Mouse (Mus musculus) cerebellum, adult 2 months (tissue): ENCODE data around the gene Rasl2-9.

Experiments
- CTCF ChIP-seq: fragments of 200-500 bp; IDR thresholded peaks from 2 replicates; pipeline ENCODE4 v1.5.1; 2011; ENCODE audit warnings: low read depth, mild to moderate bottlenecking, control low read depth, low read length, moderate library complexity, borderline replicate concordance; ENCODE audit not compliant: insufficient read depth
- POLR2A ChIP-seq: fragments of 200-500 bp; IDR thresholded peaks from 2 replicates; pipeline ENCODE4 v1.6.1; 2011; ENCODE audit warnings: low read length, control low read depth, borderline replicate concordance; ENCODE audit not compliant: insufficient read depth

DNA sequence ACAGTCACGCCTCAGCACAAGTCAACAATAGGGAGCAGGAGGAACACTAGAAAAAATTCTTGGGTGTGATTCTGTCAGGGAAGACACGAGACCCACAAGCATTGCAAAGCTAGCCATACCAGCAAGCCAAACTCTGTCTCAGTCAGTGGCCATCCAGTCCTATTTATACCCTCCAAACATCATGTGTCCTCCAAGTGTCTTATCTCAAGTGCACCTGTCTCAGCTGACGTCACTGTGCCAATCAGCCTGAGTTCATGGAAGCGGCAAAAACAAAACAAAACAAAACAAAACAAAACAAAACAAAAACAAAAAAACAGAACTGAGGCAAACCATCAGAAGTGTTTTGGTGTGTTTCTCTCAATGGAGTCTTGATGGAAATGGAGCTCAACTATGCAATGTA is 17.5 kb downstream of the Rasl2-9 start:
- no peak for TF ChIP-seq CTCF
- no peak for TF ChIP-seq POLR2A
